Mouse (Mus musculus) liver, embryonic 12.5 days (tissue): ENCODE data around the gene Slc2a1. TPM values are rescaled to one million over a fixed set of nuclear protein-coding genes. Genes with fewer than 3 reads are reported as not detected.

Experiments
- microRNA counts: library from miRNA; unstranded; fragments of <30 nt; microRNA quantifications from one replicate; lab custom pipeline; 2017
- microRNA-seq: library from miRNA; unstranded; fragments of <30 nt; microRNA quantifications from one replicate; pipeline ENCODE4, GENCODE M21; 2017
- polyA plus RNA-seq: library from polyadenylated mRNA; unstranded; fragments of >200 nt; fragmentation: Nextera tagmentation; extraction: Ambion mirVana; gene quantifications from 2 replicates; pipeline ENCODE4 v1.2.1, GENCODE M21; 2016

Slc2a1 gene
- polyA plus RNA-seq, 1 experiment from 2014 or later, result 309 TPM

MicroRNAs within 50 kb of the gene (microRNA counts, 519-probe panel; counts per million panel counts)
- 582 counts per million, percentile 70 among the panel's probes with 10 or more counts for microRNA mmu-miR-1957 (lab: Ali Mortazavi, UCI)

Small RNAs within 50 kb of the gene (microRNA-seq; reads per million reads assigned to microRNA genes)
- not detected for gene Mir1957a

Other genes with a start within 250 kb of the Slc2a1 start
- not detected in 2 replicates for gene Olfr1331, start 244.1 kb upstream of the Slc2a1 start, polyA plus RNA-seq
- not detected in 2 replicates for gene Olfr1330, start 220.1 kb upstream of the Slc2a1 start, polyA plus RNA-seq
- not detected in 2 replicates for gene Olfr1329, start 191.2 kb upstream of the Slc2a1 start, polyA plus RNA-seq
- not detected in 2 replicates for gene Olfr1328, start 170.1 kb upstream of the Slc2a1 start, polyA plus RNA-seq
- gene Lao1, start 147.1 kb upstream of the Slc2a1 start, polyA plus RNA-seq, result not detected in 2 replicates
- 3.6 and 3.8 TPM in 2 replicates for gene Zfp691, start 65.5 kb downstream of the Slc2a1 start, polyA plus RNA-seq
- 328 and 333 TPM in 2 replicates for gene Ermap, start 81.3 kb downstream of the Slc2a1 start, polyA plus RNA-seq
- gene Svbp, start 86.6 kb downstream of the Slc2a1 start, polyA plus RNA-seq, result 114 and 121 TPM in 2 replicates
- gene Tmem269, start 109.5 kb downstream of the Slc2a1 start, polyA plus RNA-seq, result not detected in 2 replicates
- 18.1 and 19.6 TPM in 2 replicates for gene AU022252, start 124.0 kb downstream of the Slc2a1 start, polyA plus RNA-seq
- gene P3h1, start 124.2 kb downstream of the Slc2a1 start, polyA plus RNA-seq, result 9.7 and 11.4 TPM in 2 replicates
- gene Cldn19, start 146.7 kb downstream of the Slc2a1 start, polyA plus RNA-seq, result not detected in 2 replicates
- 699 and 700 TPM in 2 replicates for gene Ybx1, start 185.9 kb downstream of the Slc2a1 start, polyA plus RNA-seq
- gene Ppih, start 211.8 kb downstream of the Slc2a1 start, polyA plus RNA-seq, result 88.1 and 93.4 TPM in 2 replicates